20 mouse cellular contexts compared by ENCODE assay signal in genomic region chr16:19966976-19967375, GRCm38 (mm10). TPM values are rescaled to one million over a fixed set of nuclear protein-coding genes. Genes with fewer than 3 reads are reported as not detected.
DNase-seq lines count a peak whose midpoint lies in the region; ATAC-seq lines count a peak whose summit lies in the region.
"Had no signal": no experiment of that assay in that cellular context is flagged by ENCODE, and none has a peak within 500 bp of the region (broad histone marks: within the 10 kb centered on the region; RNA-seq: fewer than 3 reads in every experiment).

No protein-coding gene starts in this region.

- H3K4me1 ChIP-seq in heart, embryonic 16.5 days (ENCODE audit: control insufficient read depth, insufficient read depth, low read length): no peaks in the 10 kb centered on the region
- H3K4me1 ChIP-seq in liver, embryonic 13.5 days (replicated peaks): peaks cover 9% of the 10 kb centered on the region
- H3K4me1 ChIP-seq in midbrain, embryonic 10.5 days: no peaks in the 10 kb centered on the region
- H3K4me1 ChIP-seq: embryonic facial prominence, embryonic 12.5 days; forebrain, embryonic 15.5 days; hindbrain, embryonic 13.5 days; intestine, embryonic 15.5 days; limb, embryonic 13.5 days; midbrain, embryonic 12.5 days; neural tube, embryonic 15.5 days had no signal

- peaks cover under 1% of the 10 kb centered on the region; the same call in 1 of the 2 replicates for H3K9me3 ChIP-seq in heart, embryonic 16.5 days (replicated peaks; ENCODE audit: control insufficient read depth, low read length)
- H3K9me3 ChIP-seq in liver, embryonic 13.5 days (replicated peaks): no peaks in the 10 kb centered on the region
- no peaks in the 10 kb centered on the region for H3K9me3 ChIP-seq in midbrain, embryonic 10.5 days (replicated peaks)
- H3K9me3 ChIP-seq: embryonic facial prominence, embryonic 12.5 days; forebrain, embryonic 15.5 days; hindbrain, embryonic 13.5 days; intestine, embryonic 15.5 days; midbrain, embryonic 12.5 days; neural tube, embryonic 15.5 days had no signal

- intact Hi-C loops in heart, postnatal 36 days (cut with DNase I): no loop called here

- no peak overlapping the region for H3K4me2 ChIP-seq in heart, embryonic 16.5 days (ENCODE audit: low read depth, low read length)
- H3K4me2 ChIP-seq in liver, embryonic 13.5 days: no peak overlapping the region
- H3K4me2 ChIP-seq: embryonic facial prominence, embryonic 12.5 days; forebrain, embryonic 15.5 days; hindbrain, embryonic 13.5 days; intestine, embryonic 15.5 days; limb, embryonic 13.5 days; midbrain, embryonic 12.5 days; neural tube, embryonic 15.5 days had no signal

- H3K9ac ChIP-seq in heart, embryonic 16.5 days (ENCODE audit: low read length): no peak overlapping the region
- H3K9ac ChIP-seq in liver, embryonic 13.5 days: no peak overlapping the region
- H3K9ac ChIP-seq: embryonic facial prominence, embryonic 12.5 days; forebrain, embryonic 15.5 days; hindbrain, embryonic 13.5 days; intestine, embryonic 15.5 days; limb, embryonic 13.5 days; midbrain, embryonic 12.5 days; neural tube, embryonic 15.5 days had no signal

- H3K27me3 ChIP-seq in heart, embryonic 16.5 days (ENCODE audit: control insufficient read depth, insufficient read depth, low read length): no peaks in the 10 kb centered on the region
- H3K27me3 ChIP-seq in liver, embryonic 13.5 days: no peaks in the 10 kb centered on the region
- H3K27me3 ChIP-seq in midbrain, embryonic 10.5 days (ENCODE audit: low read depth, poor library complexity, severe bottlenecking): no peaks in the 10 kb centered on the region
- H3K27me3 ChIP-seq: embryonic facial prominence, embryonic 12.5 days; forebrain, embryonic 15.5 days; hindbrain, embryonic 13.5 days; intestine, embryonic 15.5 days; limb, embryonic 13.5 days; midbrain, embryonic 12.5 days; neural tube, embryonic 15.5 days had no signal

- no peak overlapping the region for H3K4me3 ChIP-seq in heart, embryonic 16.5 days (ENCODE audit: low read length)
- H3K4me3 ChIP-seq in liver, embryonic 13.5 days (replicated peaks): no peak overlapping the region
- H3K4me3 ChIP-seq in midbrain, embryonic 10.5 days: no peak overlapping the region
- H3K4me3 ChIP-seq: embryonic facial prominence, embryonic 12.5 days; forebrain, embryonic 15.5 days; hindbrain, embryonic 13.5 days; intestine, embryonic 15.5 days; limb, embryonic 13.5 days; midbrain, embryonic 12.5 days; myocyte; neural tube, embryonic 15.5 days had no signal

- DNase-seq in heart, postnatal 36 days: no peak
- DNase-seq in 416B (ENCODE audit: low read depth): peak; percentile 66
- no peak for DNase-seq in liver, embryonic 13.5 days
- DNase-seq in frontal cortex, postnatal 25 days (ENCODE audit: low spot score in 2 of 2): no peak
- no peak for DNase-seq in midbrain, embryonic 10.5 days (ENCODE audit: low spot score)
- DNase-seq: adrenal gland, adult 8-10 months; cerebellum, adult 8-10 months; kidney, postnatal 14 days; lung, postnatal 10 days; thymus, postnatal 4 days had no signal

- peak overlapping the region; percentile 25 for H3K27ac ChIP-seq in heart, embryonic 16.5 days (ENCODE audit: low read length)
- no peak overlapping the region for H3K27ac ChIP-seq in liver, embryonic 13.5 days
- no peak overlapping the region for H3K27ac ChIP-seq in midbrain, embryonic 10.5 days (replicated peaks)
- H3K27ac ChIP-seq: embryonic facial prominence, embryonic 12.5 days; forebrain, embryonic 15.5 days; hindbrain, embryonic 13.5 days; intestine, embryonic 15.5 days; limb, embryonic 13.5 days; midbrain, embryonic 12.5 days; neural tube, embryonic 15.5 days had no signal

- H3K36me3 ChIP-seq in heart, embryonic 16.5 days (ENCODE audit: control insufficient read depth, insufficient read depth): no peaks in the 10 kb centered on the region
- no peaks in the 10 kb centered on the region for H3K36me3 ChIP-seq in liver, embryonic 13.5 days
- H3K36me3 ChIP-seq in midbrain, embryonic 10.5 days: no peaks in the 10 kb centered on the region
- H3K36me3 ChIP-seq: embryonic facial prominence, embryonic 12.5 days; forebrain, embryonic 15.5 days; hindbrain, embryonic 13.5 days; intestine, embryonic 15.5 days; limb, embryonic 13.5 days; midbrain, embryonic 12.5 days; neural tube, embryonic 15.5 days had no signal

- ATAC-seq in heart, embryonic 16.5 days (replicated peaks; ENCODE audit: extremely low read depth, insufficient read depth, low FRiP score): peak; percentile 52; the same call in 1 of the 2 replicates
- peak; percentile 57 for ATAC-seq in CD4-positive, CD25-positive, alpha-beta regulatory T cell, adult 4 months
- ATAC-seq in liver, embryonic 13.5 days (ENCODE audit: low read depth): peak; percentile 41; the same call in 1 of the 2 replicates
- ATAC-seq: forebrain, embryonic 15.5 days; intestine, embryonic 15.5 days had no signal

RNA-seq across cellular contexts. Expression of gene Klhl6, which starts 15.9 kb away (rescaled TPM):
- 20.0 and 31.0 TPM in 2 replicates for polyA plus RNA-seq in heart, embryonic 16.5 days (2015; fragmentation: Nextera tagmentation; extraction: Ambion mirVana)
- 1 to 10 TPM; 5.3 to 6.3 TPM for total RNA-seq in heart, postnatal 36 days (2021)
- polyA plus RNA-seq in CD4-positive, CD25-positive, alpha-beta regulatory T cell, adult 4 months (2017; shearing (Covaris generic)): 100 to 1,000 TPM; 304 to 338 TPM
- polyA plus RNA-seq in liver, embryonic 13.5 days (2015; fragmentation: Nextera tagmentation; extraction: Ambion mirVana): 10.8 and 13.1 TPM in 2 replicates
- 8.7 and 10.3 TPM in 2 replicates for polyA plus RNA-seq in midbrain, embryonic 10.5 days (2016; fragmentation: Nextera tagmentation; extraction: Ambion mirVana)
